ENCODE assay signal across 25 mouse cellular contexts in the genomic region with DNA sequence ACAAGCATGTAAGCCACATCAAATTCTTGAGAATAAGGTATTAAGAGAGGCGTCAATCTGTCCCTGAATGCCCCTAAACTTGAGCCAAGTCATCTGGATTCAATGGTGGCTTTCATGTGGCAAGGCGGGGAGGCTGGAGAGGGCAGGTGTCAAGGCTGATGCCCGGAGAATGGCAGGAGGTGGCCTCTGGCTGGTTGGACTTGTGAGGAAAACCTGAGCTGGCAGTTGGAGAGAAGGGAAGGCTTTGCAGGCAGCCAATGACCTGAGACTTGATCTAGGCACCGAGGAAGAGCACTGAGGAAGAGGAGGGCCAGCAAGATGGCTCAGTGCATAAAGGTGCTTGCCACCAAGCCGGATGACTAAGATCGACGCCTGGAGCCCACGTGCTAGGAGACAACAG. TPM values are rescaled to one million over a fixed set of nuclear protein-coding genes. Genes with fewer than 3 reads are reported as not detected.
A peak's percentile ranks its signal among the peaks of the same experiment; 100 is the strongest.
DNase-seq lines count a peak whose midpoint lies in the region; ATAC-seq and TF ChIP-seq lines count a peak whose summit lies in the region.
"Had no signal": no experiment of that assay in that cellular context is flagged by ENCODE, and none has a peak within 500 bp of the region (broad histone marks: within the 10 kb centered on the region; RNA-seq: fewer than 3 reads in every experiment).

No protein-coding gene starts in this region.

- H3K9ac ChIP-seq in heart, embryonic 14.5 days (ENCODE audit: low read length) = peak overlapping the region; percentile 35
- peak overlapping the region; percentile 57 for H3K9ac ChIP-seq in heart, embryonic 16.5 days (ENCODE audit: low read length)
- no peak overlapping the region for H3K9ac ChIP-seq in stomach, postnatal 0 days (ENCODE audit: low read length)
- H3K9ac ChIP-seq: forebrain, postnatal 0 days; hindbrain, embryonic 15.5 days; lung, embryonic 14.5 days; midbrain, embryonic 13.5 days had no signal

- no peak for TF ChIP-seq EP300 in stomach, postnatal 0 days (optimal IDR thresholded peaks at IDR 0.05)

- H3K4me2 ChIP-seq in heart, embryonic 14.5 days (ENCODE audit: low read length) = peak overlapping the region; percentile 85
- peak overlapping the region; percentile 50 for H3K4me2 ChIP-seq in heart, embryonic 16.5 days (ENCODE audit: low read depth, low read length)
- no peak overlapping the region for H3K4me2 ChIP-seq in stomach, postnatal 0 days (replicated peaks; ENCODE audit: low read depth)
- H3K4me2 ChIP-seq: midbrain, embryonic 13.5 days had no signal

- 0 out of 4 replicates have a peak overlapping the region, but pooled peaks of 1 of the 2 experiments have one; percentile 0 for H3K4me3 ChIP-seq in heart, embryonic 14.5 days (ENCODE audit: control insufficient read depth in 1 of 2, insufficient read depth in 1 of 2, low read depth in 1 of 2, low read length in 2 of 2)
- H3K4me3 ChIP-seq in E14TG2a.4 (replicated peaks; ENCODE audit: low read length) = peak overlapping the region; percentile 92; the same call in 1 of the 2 replicates
- H3K4me3 ChIP-seq in heart, embryonic 16.5 days (ENCODE audit: low read length) = no peak overlapping the region
- H3K4me3 ChIP-seq in stomach, postnatal 0 days (ENCODE audit: low read depth, low read length) = no peak overlapping the region
- H3K4me3 ChIP-seq: hindbrain, embryonic 15.5 days; layer of hippocampus, adult 2 months; left cerebral cortex, adult 2 months; midbrain, embryonic 13.5 days; myocyte had no signal

- H3K36me3 ChIP-seq in heart, embryonic 14.5 days (ENCODE audit: control insufficient read depth, insufficient read depth, low read length) = peaks cover 28% of the 10 kb centered on the region
- peaks cover 50% of the 10 kb centered on the region for H3K36me3 ChIP-seq in E14TG2a.4 (ENCODE audit: insufficient read depth, low read length)
- H3K36me3 ChIP-seq in heart, embryonic 16.5 days (ENCODE audit: control insufficient read depth, insufficient read depth) = peaks cover 17% of the 10 kb centered on the region
- H3K36me3 ChIP-seq in stomach, postnatal 0 days (ENCODE audit: control insufficient read depth, insufficient read depth, low read length) = peaks cover 4% of the 10 kb centered on the region; the same call in 1 of the 2 replicates
- H3K36me3 ChIP-seq: midbrain, embryonic 13.5 days had no signal

- peak overlapping the region; percentile 87 to 98 for H3K27ac ChIP-seq in heart, embryonic 14.5 days (replicated peaks in 1 of 2; ENCODE audit: control insufficient read depth in 1 of 2, insufficient read depth in 1 of 2, low read depth in 2 of 2, low read length in 2 of 2)
- H3K27ac ChIP-seq in heart, embryonic 16.5 days (ENCODE audit: low read length) = peak overlapping the region; percentile 97
- H3K27ac ChIP-seq in stomach, postnatal 0 days (replicated peaks) = no peak overlapping the region
- H3K27ac ChIP-seq: layer of hippocampus, adult 2 months; left cerebral cortex, adult 2 months; midbrain, embryonic 13.5 days had no signal

- no peak for TF ChIP-seq CTCF in E14TG2a.4 (conservative IDR thresholded peaks at IDR 0.05; ENCODE audit: low read length)
- no peak for TF ChIP-seq CTCF in stomach, postnatal 0 days (IDR thresholded peaks at IDR 0.05; ENCODE audit: low read depth)

- peaks cover 20 to 23% of the 10 kb centered on the region in 2 experiments for H3K4me1 ChIP-seq in heart, embryonic 14.5 days (ENCODE audit: control insufficient read depth in 2 of 2, insufficient read depth in 2 of 2, low read length in 2 of 2)
- peaks cover 75% of the 10 kb centered on the region for H3K4me1 ChIP-seq in E14TG2a.4 (replicated peaks; ENCODE audit: low read depth, low read length)
- H3K4me1 ChIP-seq in heart, embryonic 16.5 days (ENCODE audit: control insufficient read depth, insufficient read depth, low read length) = peaks cover 29% of the 10 kb centered on the region
- no peaks in the 10 kb centered on the region for H3K4me1 ChIP-seq in stomach, postnatal 0 days (replicated peaks; ENCODE audit: control insufficient read depth, insufficient read depth)

- no peaks in the 10 kb centered on the region for H3K9me3 ChIP-seq in heart, embryonic 14.5 days (ENCODE audit: control insufficient read depth, low read length)
- H3K9me3 ChIP-seq in E14TG2a.4 (ENCODE audit: low read length) = no peaks in the 10 kb centered on the region
- H3K9me3 ChIP-seq in heart, embryonic 16.5 days (replicated peaks; ENCODE audit: control insufficient read depth, low read length) = no peaks in the 10 kb centered on the region
- H3K9me3 ChIP-seq in stomach, postnatal 0 days (ENCODE audit: control insufficient read depth, low read length) = no peaks in the 10 kb centered on the region
- H3K9me3 ChIP-seq: hindbrain, embryonic 15.5 days; midbrain, embryonic 13.5 days had no signal

- no peaks in the 10 kb centered on the region for H3K27me3 ChIP-seq in heart, embryonic 14.5 days (ENCODE audit: control insufficient read depth, insufficient read depth, low read length)
- no peaks in the 10 kb centered on the region for H3K27me3 ChIP-seq in E14TG2a.4 (ENCODE audit: insufficient read depth, low read length)
- H3K27me3 ChIP-seq in heart, embryonic 16.5 days (ENCODE audit: control insufficient read depth, insufficient read depth, low read length) = no peaks in the 10 kb centered on the region
- H3K27me3 ChIP-seq in stomach, postnatal 0 days (ENCODE audit: control insufficient read depth, insufficient read depth, low read length) = no peaks in the 10 kb centered on the region
- H3K27me3 ChIP-seq: hindbrain, embryonic 15.5 days; Patski had no signal

- DNase-seq in adrenal gland, postnatal 14 days = peak; percentile 21
- no peak for DNase-seq in adrenal gland, postnatal 4 days (ENCODE audit: low spot score in 2 of 2)
- no peak for DNase-seq in heart, adult 18-20 months
- DNase-seq in stomach, postnatal 0 days (ENCODE audit: low spot score) = no peak
- DNase-seq in right cerebral cortex, postnatal 4 days = no peak
- DNase-seq: cerebellum, adult 2 months; forebrain, postnatal 0 days; kidney, adult 8-10 months; right cerebral cortex, adult 18-20 months; spleen, adult 18-20 months; thymus, postnatal 4 days had no signal

- WGBS in heart, embryonic 14.5 days = 56% methylated on average over 8 of the region's 8 CpGs
- WGBS in heart, embryonic 16.5 days = 61% methylated on average over 8 of the region's 8 CpGs
- 80% methylated on average over 8 of the region's 8 CpGs for WGBS in stomach, postnatal 0 days

- no peak for ATAC-seq in heart, embryonic 14.5 days (ENCODE audit: insufficient number of reproducible peaks, insufficient read depth, low FRiP score, low read depth)
- no peak for ATAC-seq in heart, embryonic 16.5 days (replicated peaks; ENCODE audit: extremely low read depth, insufficient read depth, low FRiP score)
- no peak for ATAC-seq in stomach, postnatal 0 days (ENCODE audit: low FRiP score, low TSS enrichment)
- ATAC-seq: forebrain, postnatal 0 days; midbrain, embryonic 13.5 days; Patski had no signal

RNA-seq across cellular contexts. Expression of a gene that starts 2.2 kb away (rescaled TPM):
- 84.4 and 85.4 TPM in 2 replicates for total RNA-seq in adrenal gland, postnatal 14 days (2021)
- 100 to 1,000 TPM; 155 to 160 TPM for total RNA-seq in adrenal gland, postnatal 4 days (2021)
- polyA plus RNA-seq in heart, embryonic 14.5 days (2014; fragmentation: Nextera tagmentation; extraction: Ambion mirVana) = 145 and 156 TPM in 2 replicates
- 10 to 100 TPM; 32.0 to 37.2 TPM for total RNA-seq in heart, adult 18-20 months (2021)
- 131 and 138 TPM in 2 replicates for polyA plus RNA-seq in heart, embryonic 16.5 days (2015; fragmentation: Nextera tagmentation; extraction: Ambion mirVana)
- 76.3 and 85.5 TPM in 2 replicates for polyA plus RNA-seq in stomach, postnatal 0 days (2015; fragmentation: Nextera tagmentation; extraction: Ambion mirVana)

RNA-seq across cellular contexts. Expression of a gene that starts 12.6 kb away (rescaled TPM):
- 25.5 and 25.6 TPM in 2 replicates for total RNA-seq in adrenal gland, postnatal 14 days (2021)
- total RNA-seq in adrenal gland, postnatal 4 days (2021) = 10 to 100 TPM; 38.7 to 45.5 TPM
- polyA plus RNA-seq in heart, embryonic 14.5 days (2014; fragmentation: Nextera tagmentation; extraction: Ambion mirVana) = 53.2 and 54.5 TPM in 2 replicates
- total RNA-seq in heart, adult 18-20 months (2021) = 10 to 100 TPM; 13.9 to 15.1 TPM
- 41.9 and 42.5 TPM in 2 replicates for polyA plus RNA-seq in heart, embryonic 16.5 days (2015; fragmentation: Nextera tagmentation; extraction: Ambion mirVana)
- 27.1 and 28.2 TPM in 2 replicates for polyA plus RNA-seq in stomach, postnatal 0 days (2015; fragmentation: Nextera tagmentation; extraction: Ambion mirVana)

RNA-seq across cellular contexts. Expression of a gene that starts 12.6 kb away (rescaled TPM):
- total RNA-seq in adrenal gland, postnatal 14 days (2021) = 6.9 and 8.2 TPM in 2 replicates
- 10 to 100 TPM; 10.6 to 10.8 TPM for total RNA-seq in adrenal gland, postnatal 4 days (2021)
- polyA plus RNA-seq in heart, embryonic 14.5 days (2014; fragmentation: Nextera tagmentation; extraction: Ambion mirVana) = 3.0 and 4.4 TPM in 2 replicates
- total RNA-seq in heart, adult 18-20 months (2021) = 1 to 10 TPM; 3.3 to 3.8 TPM
- 8.2 and 10.0 TPM in 2 replicates for polyA plus RNA-seq in heart, embryonic 16.5 days (2015; fragmentation: Nextera tagmentation; extraction: Ambion mirVana)
- polyA plus RNA-seq in stomach, postnatal 0 days (2015; fragmentation: Nextera tagmentation; extraction: Ambion mirVana) = 5.7 and 5.8 TPM in 2 replicates

RNA-seq across cellular contexts. Expression of a gene that starts 58.4 kb away (rescaled TPM):
- total RNA-seq in adrenal gland, postnatal 14 days (2021) = not detected in 2 replicates
- not detected for total RNA-seq in adrenal gland, postnatal 4 days (2021)
- polyA plus RNA-seq in heart, embryonic 14.5 days (2014; fragmentation: Nextera tagmentation; extraction: Ambion mirVana) = not detected in 2 replicates
- total RNA-seq in heart, adult 18-20 months (2021) = not detected
- not detected in 2 replicates for polyA plus RNA-seq in heart, embryonic 16.5 days (2015; fragmentation: Nextera tagmentation; extraction: Ambion mirVana)
- polyA plus RNA-seq in stomach, postnatal 0 days (2015; fragmentation: Nextera tagmentation; extraction: Ambion mirVana) = not detected in 2 replicates
- total RNA-seq: forebrain, postnatal 0 days; gastrocnemius, postnatal 25 days; layer of hippocampus, adult 2 months; left cerebral cortex, adult 2 months; liver, adult 2 months; neutrophil, adult 5-6 weeks had no signal
- polyA plus RNA-seq: cerebellum, adult 2 months; forebrain, postnatal 0 days; hindbrain, embryonic 15.5 days; liver, adult 2 months; lung, embryonic 14.5 days; midbrain, embryonic 13.5 days; myocyte; Patski; testis, adult 2 months had no signal
